Mouse (Mus musculus): ENCODE results near the gene 4632433K11Rik.
"Not testable (repeated sequence)": the region's sequence is repeated elsewhere in the genome, so short reads cannot be mapped to it uniquely, and the experiment has no call there.

The 4632433K11Rik gene

GRCm38 (mm10) chr7:5057381-5057780 lies 23.5 kb downstream of the 4632433K11Rik start:
- no peak for DNase-seq

GRCm38 (mm10) chr7:5057804-5058203 lies 23.9 kb downstream of the 4632433K11Rik start:
- peak; percentile 54 for DNase-seq

GRCm38 (mm10) chr7:5058631-5059030 lies 24.7 kb downstream of the 4632433K11Rik start:
- DNase-seq = no peak

- DNase-seq = no peak
These were observed 25.5 kb downstream of the 4632433K11Rik start for GRCm38 (mm10) chr7:5059421-5059820.

GRCm38 (mm10) chr7:5060239-5060731 lies 26.4 kb downstream of the 4632433K11Rik start:
- DNase-seq = peak; percentile 69

- peak; percentile 99 for DNase-seq
These were observed 27.2 kb downstream of the 4632433K11Rik start for GRCm38 (mm10) chr7:5060944-5061773.

GRCm38 (mm10) chr7:5061774-5062359 lies 27.9 kb downstream of the 4632433K11Rik start, which contains the start of gene U2af2:
Gene U2af2, plus strand, starts transcription at chr7:5062143.
- DNase-seq = peak; percentile 96

GRCm38 (mm10) chr7:5062360-5063001 lies 28.6 kb downstream of the 4632433K11Rik start:
- peak; percentile 77 for DNase-seq

GRCm38 (mm10) chr7:5064886-5065285 lies 31.0 kb downstream of the 4632433K11Rik start:
- DNase-seq = no peak

GRCm38 (mm10) chr7:5073586-5073985 lies 39.7 kb downstream of the 4632433K11Rik start:
- DNase-seq = no peak

GRCm38 (mm10) chr7:5074984-5075383 lies 41.1 kb downstream of the 4632433K11Rik start:
- no peak for DNase-seq

GRCm38 (mm10) chr7:5076931-5077330 lies 43.0 kb downstream of the 4632433K11Rik start:
- DNase-seq = no peak

- DNase-seq = not testable (repeated sequence)
These were observed 45.6 kb downstream of the 4632433K11Rik start for GRCm38 (mm10) chr7:5079365-5080009.

GRCm38 (mm10) chr7:5080010-5080751 lies 46.3 kb downstream of the 4632433K11Rik start, which contains the start of gene Epn1:
Gene Epn1, plus strand, starts transcription at chr7:5080235.
- DNase-seq = peak; percentile 98

- DNase-seq = no peak
These were observed 46.9 kb downstream of the 4632433K11Rik start for GRCm38 (mm10) chr7:5080815-5081214.

GRCm38 (mm10) chr7:5081241-5081640 lies 47.3 kb downstream of the 4632433K11Rik start:
- no peak for DNase-seq

GRCm38 (mm10) chr7:5081939-5082338 lies 48.0 kb downstream of the 4632433K11Rik start:
- DNase-seq = no peak

GRCm38 (mm10) chr7:5083325-5084105 lies 49.6 kb downstream of the 4632433K11Rik start:
- no peak for DNase-seq

Data from thymus, postnatal 14 days (tissue).